Mouse (Mus musculus): ENCODE measurements around the gene Chchd6. TPM values are rescaled to one million over a fixed set of nuclear protein-coding genes. Genes with fewer than 3 reads are reported as not detected.
A peak's percentile ranks its signal among the peaks of the same experiment; 100 is the strongest.

The Chchd6 gene
- polyA plus RNA-seq, 1 experiment = 28.8 TPM

DNA sequence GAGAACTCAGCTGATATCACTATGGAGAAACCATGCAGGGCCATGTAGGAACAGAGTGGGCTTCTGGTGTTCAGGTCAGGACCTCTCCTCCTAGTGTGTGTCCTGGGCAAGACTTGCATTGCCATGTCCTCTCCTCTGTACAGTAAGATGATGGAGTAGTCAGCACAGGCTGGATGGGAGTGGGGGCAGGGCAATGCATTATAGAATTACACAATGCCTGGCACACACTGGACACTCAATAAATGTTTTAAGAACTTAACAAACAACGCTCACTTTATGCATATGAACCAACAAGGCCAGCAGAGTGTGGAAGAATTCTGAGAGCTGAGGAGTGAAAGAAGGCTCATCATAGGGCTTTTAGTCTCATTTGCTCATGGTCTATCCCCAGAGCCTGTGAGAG is 171.0 kb downstream of the Chchd6 start:
- no peak overlapping the region for H3ac ChIP-seq (ENCODE audit: control insufficient read depth, insufficient read length)
- H3K27me3 ChIP-seq (ENCODE audit: control insufficient read depth, insufficient read depth, insufficient read length) = no peaks in the 10 kb centered on the region
- no peaks in the 10 kb centered on the region for H3K36me3 ChIP-seq (ENCODE audit: control insufficient read depth, insufficient read depth)
- no peak overlapping the region for H3K4me3 ChIP-seq
- H3K4me2 ChIP-seq (ENCODE audit: low read depth) = no peak overlapping the region
- H3K79me2 ChIP-seq (ENCODE audit: control insufficient read depth, insufficient read depth) = no peaks in the 10 kb centered on the region
- no peak for TF ChIP-seq CEBPB (IDR thresholded peaks at IDR 0.05; ENCODE audit: insufficient read depth, poor library complexity, severe bottlenecking)
- no peak for TF ChIP-seq TCF3 (IDR thresholded peaks at IDR 0.05; ENCODE audit: insufficient read length, low read depth)
- no peak for TF ChIP-seq REST (IDR thresholded peaks at IDR 0.05; ENCODE audit: insufficient read depth, insufficient read length)
- TF ChIP-seq MYOG (IDR thresholded peaks at IDR 0.05; ENCODE audit: control insufficient read depth in 1 of 3, insufficient read depth in 1 of 3, insufficient read length in 2 of 3, low read depth in 2 of 3) = no peak
- TF ChIP-seq USF1 (IDR thresholded peaks at IDR 0.05; ENCODE audit: low read depth) = no peak
- TF ChIP-seq MAX (IDR thresholded peaks at IDR 0.05; ENCODE audit: low read depth) = no peak
- no peak for TF ChIP-seq SRF (IDR thresholded peaks at IDR 0.05; ENCODE audit: control insufficient read depth, insufficient read length, low read depth)
- no peak for TF ChIP-seq MYOD1 (IDR thresholded peaks at IDR 0.05; ENCODE audit: control insufficient read depth in 1 of 3, insufficient read length in 2 of 3, low read depth in 2 of 3)
- TF ChIP-seq E2F4 (IDR thresholded peaks at IDR 0.05; ENCODE audit: insufficient read depth) = no peak
- no peak for TF ChIP-seq POLR2A (IDR thresholded peaks at IDR 0.05; ENCODE audit: insufficient read length, low read depth)
- no peak for TF ChIP-seq POLR2AphosphoS2 (IDR thresholded peaks at IDR 0.05; ENCODE audit: insufficient read length, low read depth)
- no peak for TF ChIP-seq TCF12 (IDR thresholded peaks at IDR 0.05; ENCODE audit: insufficient read depth, poor library complexity, severe bottlenecking)

DNA sequence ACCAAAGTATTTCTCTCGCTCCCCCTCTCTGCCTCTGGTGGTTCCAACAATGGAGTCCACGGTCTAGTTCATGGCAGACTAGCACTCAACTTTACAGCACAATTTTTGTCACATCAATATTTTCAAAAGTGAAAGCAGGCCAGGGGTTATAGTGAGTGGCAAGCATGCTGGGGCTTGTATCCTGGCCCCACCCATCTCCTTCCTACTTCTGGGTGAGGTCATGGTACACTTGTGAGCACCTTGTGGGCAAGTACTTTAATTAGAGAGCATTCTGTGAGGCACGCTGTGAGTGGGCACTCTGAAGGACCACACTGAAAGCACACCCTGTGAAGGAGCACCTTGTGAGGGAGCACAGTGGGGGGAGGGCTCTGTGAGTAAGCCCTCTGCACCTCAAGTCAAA is 172.8 kb downstream of the Chchd6 start:
- TF ChIP-seq CEBPB (IDR thresholded peaks at IDR 0.05; ENCODE audit: insufficient read depth, poor library complexity, severe bottlenecking) = no peak
- Histone ChIP-seq H3K79me2 (ENCODE audit: control insufficient read depth, insufficient read depth) (no peaks in the 10 kb centered on the region), H3K4me2 (ENCODE audit: low read depth) (peak overlapping the region; percentile 49), H3K27me3 (ENCODE audit: control insufficient read depth, insufficient read depth, insufficient read length) (no peaks in the 10 kb centered on the region), H3ac (ENCODE audit: control insufficient read depth, insufficient read length) (no peak overlapping the region), H3K36me3 (ENCODE audit: control insufficient read depth, insufficient read depth) (no peaks in the 10 kb centered on the region), H3K4me3 (no peak overlapping the region)

DNA sequence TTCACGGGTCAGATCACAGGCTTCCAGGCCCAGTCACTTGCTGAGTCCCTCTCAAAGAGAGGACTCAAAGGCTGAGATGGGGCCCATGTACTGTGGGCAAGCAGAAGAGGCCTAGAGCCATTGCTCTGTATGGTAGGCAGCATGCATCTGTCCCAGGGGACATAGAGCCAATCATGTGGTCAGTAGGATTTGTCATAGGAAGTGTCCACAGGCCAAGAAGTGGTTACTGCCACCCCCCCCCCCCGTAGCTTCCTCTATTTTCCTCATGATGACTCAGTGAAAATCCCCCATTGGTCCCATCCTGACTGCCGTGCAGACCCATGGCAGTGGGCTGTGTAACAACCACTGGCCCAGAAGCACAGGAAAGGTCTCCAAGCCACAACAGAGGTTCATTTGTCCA is 173.5 kb downstream of the Chchd6 start:
- H3K79me2 ChIP-seq (ENCODE audit: control insufficient read depth, insufficient read depth) = no peaks in the 10 kb centered on the region
- no peaks in the 10 kb centered on the region for H3K27me3 ChIP-seq (ENCODE audit: control insufficient read depth, insufficient read depth, insufficient read length)
- no peak overlapping the region for H3K4me3 ChIP-seq
- no peaks in the 10 kb centered on the region for H3K36me3 ChIP-seq (ENCODE audit: control insufficient read depth, insufficient read depth)
- peak overlapping the region; percentile 49 for H3K4me2 ChIP-seq (ENCODE audit: low read depth)
- TF ChIP-seq TCF12 (IDR thresholded peaks at IDR 0.05; ENCODE audit: insufficient read depth, poor library complexity, severe bottlenecking) (no peak), USF1 (IDR thresholded peaks at IDR 0.05; ENCODE audit: low read depth) (peak; percentile 28), MYOD1 (IDR thresholded peaks at IDR 0.05; ENCODE audit: control insufficient read depth in 1 of 3, insufficient read length in 2 of 3, low read depth in 2 of 3) (peak in 1 of 3 experiments; percentile 35), REST (IDR thresholded peaks at IDR 0.05; ENCODE audit: insufficient read depth, insufficient read length) (no peak), MYOG (IDR thresholded peaks at IDR 0.05; ENCODE audit: control insufficient read depth in 1 of 3, insufficient read depth in 1 of 3, insufficient read length in 2 of 3, low read depth in 2 of 3) (no peak)
- no peak overlapping the region for H3ac ChIP-seq (ENCODE audit: control insufficient read depth, insufficient read length)

DNA sequence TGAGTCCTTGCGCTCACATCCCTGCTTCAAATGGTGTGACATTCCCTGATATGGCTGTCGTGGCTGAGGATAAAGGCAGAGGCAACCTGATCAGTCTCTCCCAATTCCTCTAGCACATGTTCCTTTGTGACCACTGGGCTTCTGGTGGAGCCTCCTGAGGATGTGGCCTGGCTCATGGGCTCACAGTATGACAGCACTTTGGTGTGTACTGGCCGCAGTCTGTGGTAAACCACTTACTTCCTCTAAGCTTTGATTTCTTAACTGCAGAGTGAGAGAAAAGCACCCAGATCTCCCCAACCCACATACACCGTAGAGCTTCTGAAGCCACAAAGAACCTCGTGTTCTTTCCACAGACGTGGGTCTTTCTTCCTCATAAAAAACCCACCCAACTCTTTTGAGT is 173.9 kb downstream of the Chchd6 start:
- Histone ChIP-seq H3K27me3 (ENCODE audit: control insufficient read depth, insufficient read depth, insufficient read length) (no peaks in the 10 kb centered on the region), H3K4me3 (no peak overlapping the region), H3K36me3 (ENCODE audit: control insufficient read depth, insufficient read depth) (no peaks in the 10 kb centered on the region), H3K79me2 (ENCODE audit: control insufficient read depth, insufficient read depth) (no peaks in the 10 kb centered on the region), H3ac (ENCODE audit: control insufficient read depth, insufficient read length) (no peak overlapping the region), H3K4me2 (ENCODE audit: low read depth) (peak overlapping the region; percentile 28)
- TF ChIP-seq MYOG (IDR thresholded peaks at IDR 0.05; ENCODE audit: control insufficient read depth in 1 of 3, insufficient read depth in 1 of 3, insufficient read length in 2 of 3, low read depth in 2 of 3) = peak in 1 of 3 experiments; percentile 3
- TF ChIP-seq TCF3 (IDR thresholded peaks at IDR 0.05; ENCODE audit: insufficient read length, low read depth) = no peak
- no peak for TF ChIP-seq POLR2A (IDR thresholded peaks at IDR 0.05; ENCODE audit: insufficient read length, low read depth)

DNA sequence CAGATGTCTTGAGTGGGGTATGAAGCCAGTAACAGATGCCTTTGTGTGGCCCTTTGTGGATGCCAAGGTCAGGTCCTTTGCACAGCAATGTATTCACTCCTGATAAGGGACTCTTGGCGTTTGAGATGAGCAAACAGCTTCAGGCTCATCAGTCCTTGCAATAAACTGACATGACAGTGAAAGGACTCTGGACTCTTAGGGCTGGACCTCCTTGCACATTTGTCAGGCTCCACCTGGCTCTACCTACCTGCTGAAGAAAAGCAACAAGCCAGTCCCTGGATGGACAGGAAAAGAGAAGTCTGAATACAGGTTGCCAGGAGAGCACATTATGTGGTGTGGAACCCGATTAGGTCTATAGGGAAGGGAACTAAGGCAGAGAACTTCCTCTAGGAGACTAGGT is 174.7 kb downstream of the Chchd6 start:
- no peak overlapping the region for H3ac ChIP-seq (ENCODE audit: control insufficient read depth, insufficient read length)
- H3K79me2 ChIP-seq (ENCODE audit: control insufficient read depth, insufficient read depth) = no peaks in the 10 kb centered on the region
- no peak overlapping the region for H3K4me3 ChIP-seq
- no peak overlapping the region for H3K4me2 ChIP-seq (ENCODE audit: low read depth)
- no peaks in the 10 kb centered on the region for H3K27me3 ChIP-seq (ENCODE audit: control insufficient read depth, insufficient read depth, insufficient read length)
- no peaks in the 10 kb centered on the region for H3K36me3 ChIP-seq (ENCODE audit: control insufficient read depth, insufficient read depth)
- TF ChIP-seq REST (IDR thresholded peaks at IDR 0.05; ENCODE audit: insufficient read depth, insufficient read length) (no peak), TCF12 (IDR thresholded peaks at IDR 0.05; ENCODE audit: insufficient read depth, poor library complexity, severe bottlenecking) (no peak), MYOG (IDR thresholded peaks at IDR 0.05; ENCODE audit: control insufficient read depth in 1 of 3, insufficient read depth in 1 of 3, insufficient read length in 2 of 3, low read depth in 2 of 3) (no peak), POLR2A (IDR thresholded peaks at IDR 0.05; ENCODE audit: insufficient read length, low read depth) (no peak), USF1 (IDR thresholded peaks at IDR 0.05; ENCODE audit: low read depth) (no peak), E2F4 (IDR thresholded peaks at IDR 0.05; ENCODE audit: insufficient read depth) (no peak), SRF (IDR thresholded peaks at IDR 0.05; ENCODE audit: control insufficient read depth, insufficient read length, low read depth) (no peak)

DNA sequence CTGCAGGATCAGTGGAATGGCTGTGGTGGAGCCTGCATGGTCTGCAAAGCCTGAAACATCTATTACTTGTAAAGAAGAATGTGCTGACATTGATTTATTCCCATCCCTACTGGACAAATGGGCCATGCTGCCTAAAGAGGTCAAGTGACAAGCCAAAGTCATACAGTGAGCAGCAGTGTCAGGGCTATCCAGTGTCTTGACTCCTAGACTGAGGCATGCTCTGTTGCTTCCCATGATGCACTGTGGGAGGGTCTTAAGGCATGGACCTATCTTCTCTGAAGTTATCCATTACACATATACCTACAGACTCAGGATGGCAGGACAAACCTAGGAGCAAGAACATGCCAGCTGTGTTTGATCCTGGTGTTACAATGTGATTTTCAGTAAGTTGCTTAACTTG is 175.3 kb downstream of the Chchd6 start:
- TF ChIP-seq CEBPB (IDR thresholded peaks at IDR 0.05; ENCODE audit: insufficient read depth, poor library complexity, severe bottlenecking) (no peak), MAX (IDR thresholded peaks at IDR 0.05; ENCODE audit: low read depth) (no peak), TCF3 (IDR thresholded peaks at IDR 0.05; ENCODE audit: insufficient read length, low read depth) (no peak), MYOD1 (IDR thresholded peaks at IDR 0.05; ENCODE audit: control insufficient read depth in 1 of 3, insufficient read length in 2 of 3, low read depth in 2 of 3) (no peak), USF1 (IDR thresholded peaks at IDR 0.05; ENCODE audit: low read depth) (no peak), REST (IDR thresholded peaks at IDR 0.05; ENCODE audit: insufficient read depth, insufficient read length) (no peak), SRF (IDR thresholded peaks at IDR 0.05; ENCODE audit: control insufficient read depth, insufficient read length, low read depth) (no peak), POLR2A (IDR thresholded peaks at IDR 0.05; ENCODE audit: insufficient read length, low read depth) (no peak), POLR2AphosphoS2 (IDR thresholded peaks at IDR 0.05; ENCODE audit: insufficient read length, low read depth) (no peak), E2F4 (IDR thresholded peaks at IDR 0.05; ENCODE audit: insufficient read depth) (no peak), TCF12 (IDR thresholded peaks at IDR 0.05; ENCODE audit: insufficient read depth, poor library complexity, severe bottlenecking) (no peak), MYOG (IDR thresholded peaks at IDR 0.05; ENCODE audit: control insufficient read depth in 1 of 3, insufficient read depth in 1 of 3, insufficient read length in 2 of 3, low read depth in 2 of 3) (no peak)
- Histone ChIP-seq H3ac (ENCODE audit: control insufficient read depth, insufficient read length) (no peak overlapping the region), H3K4me3 (no peak overlapping the region), H3K79me2 (ENCODE audit: control insufficient read depth, insufficient read depth) (no peaks in the 10 kb centered on the region), H3K36me3 (ENCODE audit: control insufficient read depth, insufficient read depth) (no peaks in the 10 kb centered on the region), H3K4me2 (ENCODE audit: low read depth) (no peak overlapping the region), H3K27me3 (ENCODE audit: control insufficient read depth, insufficient read depth, insufficient read length) (no peaks in the 10 kb centered on the region)
